Mouse (Mus musculus): ENCODE data around the gene B3gat3.

DNA sequence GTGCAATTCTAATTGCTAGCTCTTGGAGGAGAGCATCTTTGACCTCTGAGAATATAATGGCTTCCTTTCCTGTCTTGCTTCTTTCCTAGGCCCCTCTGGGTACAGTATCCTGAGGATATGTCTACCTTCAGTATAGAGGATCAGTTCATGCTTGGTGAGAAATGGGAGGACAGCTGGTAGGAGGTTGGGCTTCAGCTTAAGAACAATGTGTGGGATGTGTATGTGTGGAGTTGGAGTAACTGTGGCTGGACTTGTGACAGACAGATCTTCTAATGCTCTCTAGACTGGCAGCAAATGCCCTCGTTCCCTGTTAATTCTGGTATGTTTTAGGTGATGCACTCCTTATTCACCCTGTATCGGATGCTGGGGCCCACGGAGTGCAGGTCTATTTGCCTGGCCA lies 6.0 kb upstream of the B3gat3 start:
- no peak for TF ChIP-seq CTCF (IDR thresholded peaks at IDR 0.05)
- no peak for TF ChIP-seq EP300 (IDR thresholded peaks at IDR 0.05)

Measured in lung, postnatal 0 days (tissue).